In genomic region chrX:99853261-99853741, GRCm38 (mm10) we compare ENCODE assay signal across 8 mouse cellular contexts. TPM values are rescaled to one million over a fixed set of nuclear protein-coding genes. Genes with fewer than 3 reads are reported as not detected.
DNase-seq lines count a peak whose midpoint lies in the region; TF ChIP-seq lines count a peak whose summit lies in the region.

No protein-coding gene starts in this region.

- peak overlapping the region; percentile 76 for H3K9ac ChIP-seq in MEL (ENCODE audit: control insufficient read depth, low read depth, low read length, poor library complexity, severe bottlenecking)

- H3K79me2 ChIP-seq in MEL (ENCODE audit: control insufficient read depth, insufficient read depth, low read length, poor library complexity) = no peaks in the 10 kb centered on the region

- H3K9me3 ChIP-seq in MEL (replicated peaks; ENCODE audit: insufficient read depth, low read length) = no peaks in the 10 kb centered on the region
- no peaks in the 10 kb centered on the region for H3K9me3 ChIP-seq in hindbrain, embryonic 10.5 days

- peak overlapping the region; percentile 66 to 74 for H3K4me3 ChIP-seq in MEL (ENCODE audit: control insufficient read depth in 1 of 2, insufficient read depth in 1 of 2, low read depth in 2 of 2, low read length in 2 of 2)
- peak overlapping the region; percentile 51 for H3K4me3 ChIP-seq in hindbrain, embryonic 10.5 days

- TF ChIP-seq POLR2A in MEL (IDR thresholded peaks at IDR 0.05; ENCODE audit: control insufficient read depth in 1 of 2, insufficient read depth in 1 of 2, low read depth in 1 of 2, low read length in 2 of 2, poor library complexity in 1 of 2) = no peak

- 20% methylated on average over 34 of the region's 35 CpGs for WGBS in hindbrain, embryonic 10.5 days

- peak; percentile 79 for TF ChIP-seq RAD21 in MEL (IDR thresholded peaks at IDR 0.05; ENCODE audit: low read depth, low read length)

- H3K27me3 ChIP-seq in MEL (ENCODE audit: control insufficient read depth in 1 of 2, insufficient read depth in 2 of 2, low read length in 2 of 2) = no peaks in the 10 kb centered on the region
- peaks cover 72% of the 10 kb centered on the region for H3K27me3 ChIP-seq in hindbrain, embryonic 10.5 days (ENCODE audit: insufficient read depth, poor library complexity, severe bottlenecking)

- H3K4me1 ChIP-seq in MEL (ENCODE audit: control insufficient read depth in 1 of 2, insufficient read depth in 2 of 2, low read length in 2 of 2) = peaks cover 0 to 4% of the 10 kb centered on the region in 2 experiments; a peak in 1 of 4 replicates
- no peaks in the 10 kb centered on the region for H3K4me1 ChIP-seq in hindbrain, embryonic 10.5 days (replicated peaks)

- DNase-seq in MEL (ENCODE audit: low read depth, low spot score) = peak; percentile 72
- DNase-seq in c-Kit-positive CD71-positive TER-119-positive erythroid progenitor cells, embryonic 14.5 days (ENCODE audit: low spot score) = peak; percentile 47
- DNase-seq in forelimb bud, embryonic 11.5 days (ENCODE audit: low read depth, low spot score) = peak; percentile 55
- peak; percentile 78 for DNase-seq in hindbrain, embryonic 10.5 days (ENCODE audit: low spot score)
- peak; percentile 22 to 33 for DNase-seq in layer of hippocampus, postnatal 14 days (ENCODE audit: low spot score in 2 of 2)
- DNase-seq in lung, postnatal 14 days = peak; percentile 77
- peak; percentile 72 for DNase-seq in retina, postnatal 1 day
- DNase-seq in urinary bladder, adult 18-20 months (ENCODE audit: low spot score in 2 of 2) = peak; percentile 61 to 63

- peak; percentile 36 to 89 (median 75) for TF ChIP-seq CTCF in MEL (IDR thresholded peaks at IDR 0.05 in 2 of 3, conservative IDR thresholded peaks at IDR 0.05 in 1 of 3; ENCODE audit: control insufficient read depth in 1 of 3, insufficient read depth in 1 of 3, low read depth in 2 of 3, low read length in 3 of 3, poor library complexity in 1 of 3, severe bottlenecking in 1 of 3)

- no peak overlapping the region for H3K27ac ChIP-seq in MEL (ENCODE audit: control insufficient read depth, low read depth, low read length)
- H3K27ac ChIP-seq in hindbrain, embryonic 10.5 days = peak overlapping the region; percentile 89

- no peaks in the 10 kb centered on the region for H3K36me3 ChIP-seq in MEL (ENCODE audit: control insufficient read depth in 1 of 2, insufficient read depth in 2 of 2, low read length in 2 of 2)
- H3K36me3 ChIP-seq in hindbrain, embryonic 10.5 days = no peaks in the 10 kb centered on the region

- TF ChIP-seq EP300 in MEL (IDR thresholded peaks at IDR 0.05; ENCODE audit: low read depth in 1 of 2, low read length in 2 of 2) = no peak

TF ChIP-seq in MEL, 35 proteins besides CTCF, POLR2A, EP300 and RAD21:
- no peak for TF ChIP-seq MXI1 (IDR thresholded peaks at IDR 0.05; ENCODE audit: low read depth, low read length)
- no peak for TF ChIP-seq POLR2AphosphoS5 (IDR thresholded peaks at IDR 0.05; ENCODE audit: borderline replicate concordance, low read depth, low read length)
- TF ChIP-seq MYB (IDR thresholded peaks at IDR 0.05; ENCODE audit: low read depth, low read length) = no peak
- TF ChIP-seq ZMIZ1 (IDR thresholded peaks at IDR 0.05; ENCODE audit: low read depth, low read length) = no peak
- no peak for TF ChIP-seq GABPA (IDR thresholded peaks at IDR 0.05; ENCODE audit: low read depth, low read length)
- TF ChIP-seq ZC3H11A (IDR thresholded peaks at IDR 0.05; ENCODE audit: low read depth, low read length) = peak; percentile 57
- no peak for TF ChIP-seq SIN3A (IDR thresholded peaks at IDR 0.05; ENCODE audit: low read length)
- peak; percentile 49; the same call in 1 of the 2 replicates for TF ChIP-seq ELF1 (IDR thresholded peaks at IDR 0.05; ENCODE audit: low read depth, low read length)
- TF ChIP-seq TAL1 (IDR thresholded peaks at IDR 0.05; ENCODE audit: low read length) = no peak
- TF ChIP-seq SMC3 (IDR thresholded peaks at IDR 0.05; ENCODE audit: low read depth, low read length) = peak; percentile 77
TF ChIP-seq in MEL: peak in this region for 3.

RNA-seq across cellular contexts. Expression of gene Tmem28, which starts 32.5 kb away (rescaled TPM):
- not detected in 2 replicates for total RNA-seq in MEL (2012; rRNA removed)
- polyA plus RNA-seq in MEL (2012; ENCODE audit: insufficient read depth in 1 of 2, insufficient read length in 2 of 2, low read depth in 1 of 2, low replicate concordance in 2 of 2, missing spikeins in 1 of 2) = not detected
- polyA plus RNA-seq in hindbrain, embryonic 10.5 days (2016; fragmentation: Nextera tagmentation; extraction: Ambion mirVana) = 0.51 and 0.69 TPM in 2 replicates
- total RNA-seq in layer of hippocampus, postnatal 14 days (2021) = 10 to 100 TPM; 26.5 to 28.1 TPM

Comparison
In these comparisons a context has a peak if more than half of its experiments do, and no peak if none do; other contexts are left out.
1. DNase-seq: peak in every context shown above with its lines; median percentile 78 in hindbrain, embryonic 10.5 days; 77 in lung, postnatal 14 days; 72 in MEL; 72 in retina, postnatal 1 day; 62 in urinary bladder, adult 18-20 months; 55 in forelimb bud, embryonic 11.5 days; 47 in c-Kit-positive CD71-positive TER-119-positive erythroid progenitor cells, embryonic 14.5 days; 28 in layer of hippocampus, postnatal 14 days.
2. RNA of gene Tmem28, which starts 32.5 kb away (total RNA-seq): 26.5 to 28.1 TPM in layer of hippocampus, postnatal 14 days; not detected in MEL; every median in the first group is over 10 times any median in the second.